In the genomic region with DNA sequence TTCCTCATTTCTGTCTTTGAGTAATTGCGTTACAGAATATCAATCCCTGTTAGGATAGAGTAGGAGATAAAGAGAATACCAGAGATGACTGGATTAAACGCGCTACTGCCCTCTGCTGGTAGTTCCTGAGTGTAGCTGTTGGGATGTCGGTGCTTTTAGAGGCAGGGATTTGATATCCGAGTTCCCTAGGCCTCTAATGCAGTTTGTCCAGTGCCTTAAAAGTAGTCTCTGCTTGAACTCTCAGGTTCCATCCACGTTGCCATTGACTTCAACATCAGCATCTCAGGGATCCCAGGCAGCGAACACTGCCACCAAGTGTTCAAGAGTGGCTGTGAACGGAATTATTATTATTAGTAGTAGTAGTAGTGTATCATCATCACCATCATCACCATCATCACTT, we compare ENCODE assay signal across 9 mouse cellular contexts. TPM values are rescaled to one million over a fixed set of nuclear protein-coding genes. Genes with fewer than 3 reads are reported as not detected.
A peak's percentile ranks its signal among the peaks of the same experiment; 100 is the strongest.
DNase-seq lines count a peak whose midpoint lies in the region; ATAC-seq and TF ChIP-seq lines count a peak whose summit lies in the region.
"Had no signal": no experiment of that assay in that cellular context is flagged by ENCODE, and none has a peak within 500 bp of the region (broad histone marks: within the 10 kb centered on the region; RNA-seq: fewer than 3 reads in every experiment).

No protein-coding gene starts in this region.

- H3K9me3 ChIP-seq in ES-Bruce4 (replicated peaks; ENCODE audit: control insufficient read depth, insufficient read depth, low read length, poor library complexity, severe bottlenecking) = no peaks in the 10 kb centered on the region
- no peaks in the 10 kb centered on the region for H3K9me3 ChIP-seq in heart, embryonic 10.5 days

- peak; percentile 37 for TF ChIP-seq CTCF in ES-Bruce4 (IDR thresholded peaks at IDR 0.05; ENCODE audit: low read depth, low read length)

- no peaks in the 10 kb centered on the region for H3K27me3 ChIP-seq in ES-Bruce4 (ENCODE audit: control insufficient read depth, insufficient read depth, low read length, poor library complexity, severe bottlenecking)
- H3K27me3 ChIP-seq in heart, embryonic 10.5 days (ENCODE audit: insufficient read depth, poor library complexity, severe bottlenecking) = no peaks in the 10 kb centered on the region

- 21% methylated on average over 8 of the region's 8 CpGs for WGBS in heart, embryonic 10.5 days

- H3K36me3 ChIP-seq in ES-Bruce4 (ENCODE audit: control insufficient read depth, insufficient read depth, low read length, poor library complexity, severe bottlenecking) = no peaks in the 10 kb centered on the region
- H3K36me3 ChIP-seq in heart, embryonic 10.5 days = no peaks in the 10 kb centered on the region

- H3K4me1 ChIP-seq in ES-Bruce4 (ENCODE audit: control insufficient read depth, insufficient read depth, low read length) = no peaks in the 10 kb centered on the region
- no peaks in the 10 kb centered on the region for H3K4me1 ChIP-seq in heart, embryonic 10.5 days

- DNase-seq in adrenal gland, adult 18-20 months (ENCODE audit: low spot score in 2 of 2) = peak; percentile 68 to 69
- peak; percentile 90 for DNase-seq in embryo, embryonic 10.5 days (ENCODE audit: low spot score)
- DNase-seq in heart, embryonic 10.5 days (ENCODE audit: low spot score) = peak; percentile 71
- DNase-seq in layer of hippocampus, adult 9-10 months (ENCODE audit: low spot score) = peak; percentile 79
- peak; percentile 80 for DNase-seq in lung, postnatal 14 days
- peak; percentile 90 for DNase-seq in retina, postnatal 1 day

- H3K27ac ChIP-seq in ES-Bruce4 (ENCODE audit: insufficient read depth, low read length) = no peak overlapping the region
- no peak overlapping the region for H3K27ac ChIP-seq in heart, embryonic 10.5 days

- no peak overlapping the region for H3K4me3 ChIP-seq in ES-Bruce4 (ENCODE audit: low read depth, low read length)
- no peak overlapping the region for H3K4me3 ChIP-seq in heart, embryonic 10.5 days

- H3K9ac ChIP-seq in ES-Bruce4 (ENCODE audit: low read depth, poor library complexity, severe bottlenecking) = no peak overlapping the region

- TF ChIP-seq POLR2A in ES-Bruce4 (IDR thresholded peaks at IDR 0.05; ENCODE audit: insufficient read depth, low read length) = no peak

- no peak for ATAC-seq in activated CD4-positive, CD25-positive, alpha-beta regulatory T cell, adult 4 months

- TF ChIP-seq EP300 in ES-Bruce4 (IDR thresholded peaks at IDR 0.05; ENCODE audit: insufficient read depth, low read depth, low read length) = no peak

RNA-seq across cellular contexts. Expression of a gene that starts 20.1 kb away (rescaled TPM):
- not detected in 2 replicates for polyA plus RNA-seq in ES-Bruce4 (2011; ENCODE audit: insufficient read depth, insufficient read length, low read depth, missing spikeins)
- total RNA-seq in adrenal gland, adult 18-20 months (2021) = not detected
- 0.26 and 0.42 TPM in 2 replicates for polyA plus RNA-seq in heart, embryonic 10.5 days (2016; fragmentation: Nextera tagmentation; extraction: Ambion mirVana)
- polyA plus RNA-seq in activated CD4-positive, CD25-positive, alpha-beta regulatory T cell, adult 4 months (2017; shearing (Covaris generic)) = not detected
- total RNA-seq: left cerebral cortex, adult 8-10 months had no signal

RNA-seq across cellular contexts. Expression of a gene that starts 29.9 kb away (rescaled TPM):
- polyA plus RNA-seq in ES-Bruce4 (2011; ENCODE audit: insufficient read depth, insufficient read length, low read depth, missing spikeins) = not detected in 2 replicates
- total RNA-seq in adrenal gland, adult 18-20 months (2021) = under 1 TPM in 1 of 2 experiments, not detected in 1; 0.30 TPM
- 0.28 and 0.54 TPM in 2 replicates for polyA plus RNA-seq in heart, embryonic 10.5 days (2016; fragmentation: Nextera tagmentation; extraction: Ambion mirVana)
- polyA plus RNA-seq in activated CD4-positive, CD25-positive, alpha-beta regulatory T cell, adult 4 months (2017; shearing (Covaris generic)) = not detected

RNA-seq across cellular contexts. Expression of a gene that starts 34.4 kb away (rescaled TPM):
- 386 and 394 TPM in 2 replicates for polyA plus RNA-seq in ES-Bruce4 (2011; ENCODE audit: insufficient read depth, insufficient read length, low read depth, missing spikeins)
- total RNA-seq in adrenal gland, adult 18-20 months (2021) = 100 to 1,000 TPM; 359 to 454 TPM
- polyA plus RNA-seq in heart, embryonic 10.5 days (2016; fragmentation: Nextera tagmentation; extraction: Ambion mirVana) = 847 and 1,150 TPM in 2 replicates
- 100 to 1,000 TPM; 262 to 349 TPM for polyA plus RNA-seq in activated CD4-positive, CD25-positive, alpha-beta regulatory T cell, adult 4 months (2017; shearing (Covaris generic))
